Mouse (Mus musculus) left cerebral cortex, adult 8-10 months (tissue): ENCODE measurements at regions not wholly inside any gene's neighbourhood (a gene's known extent, or its start where the extent isn't known, plus 50 kb on each side); places are given as distances from the start of the nearest gene placed in this dataset.

Source experiments
- DNase-seq, 2 experiments: peaks; one replicate each; pipeline ENCODE4 v3.0.0; 2022; ENCODE audit warnings: low spot score in 2 of 2

- no peak for DNase-seq
Observed at GRCm38 (mm10) chr2:160192661-160193060, 141.3 kb downstream of the Gm826 start.

- no peak for DNase-seq
Observed at GRCm38 (mm10) chr2:160186106-160186505, 147.9 kb downstream of the Gm826 start.

- no peak for DNase-seq
Observed at GRCm38 (mm10) chr2:160170975-160171515, 162.9 kb downstream of the Gm826 start.

- no peak for DNase-seq
Observed at GRCm38 (mm10) chr2:160158599-160159261, 175.2 kb downstream of the Gm826 start.

- no peak for DNase-seq
Observed at GRCm38 (mm10) chr2:160153781-160154180, 180.2 kb downstream of the Gm826 start.

- DNase-seq = no peak
Observed at GRCm38 (mm10) chr2:160152101-160152500, 181.9 kb downstream of the Gm826 start.

GRCm38 (mm10) chr2:160148936-160149335, 185.0 kb downstream of the Gm826 start:
- DNase-seq = no peak

- no peak for DNase-seq
Observed at GRCm38 (mm10) chr2:160148516-160148915, 185.4 kb downstream of the Gm826 start.

GRCm38 (mm10) chr2:160148031-160148430, 185.9 kb downstream of the Gm826 start:
- no peak for DNase-seq

- DNase-seq = no peak
Observed at GRCm38 (mm10) chr2:160140166-160140740, 193.7 kb downstream of the Gm826 start.

GRCm38 (mm10) chr2:160138091-160138490, 195.9 kb downstream of the Gm826 start:
- no peak for DNase-seq

GRCm38 (mm10) chr2:160131797-160132196, 202.2 kb downstream of the Gm826 start:
- no peak for DNase-seq

- DNase-seq = no peak
Observed at GRCm38 (mm10) chr2:160131386-160131785, 202.6 kb downstream of the Gm826 start.

GRCm38 (mm10) chr2:160117148-160117547, 216.8 kb downstream of the Gm826 start:
- no peak for DNase-seq

- DNase-seq = no peak
Observed at GRCm38 (mm10) chr2:160111176-160111692, 222.7 kb downstream of the Gm826 start.

GRCm38 (mm10) chr2:160093078-160093477, 240.9 kb downstream of the Gm826 start:
- no peak for DNase-seq

GRCm38 (mm10) chr2:160085999-160086398, 248.0 kb downstream of the Gm826 start:
- no peak for DNase-seq

GRCm38 (mm10) chr2:160083674-160084073, 250.3 kb downstream of the Gm826 start:
- DNase-seq = no peak

- no peak for DNase-seq
Observed at GRCm38 (mm10) chr2:160082106-160082653, 251.8 kb downstream of the Gm826 start.

GRCm38 (mm10) chr2:160075694-160076093, 258.3 kb downstream of the Gm826 start:
- no peak for DNase-seq

- no peak for DNase-seq
Observed at GRCm38 (mm10) chr2:160070441-160070840, 263.5 kb downstream of the Gm826 start.

- DNase-seq = no peak
Observed at GRCm38 (mm10) chr2:160068772-160069171, 265.2 kb downstream of the Gm826 start.
